ENCODE assay signal across 13 mouse cellular contexts in the genomic region with DNA sequence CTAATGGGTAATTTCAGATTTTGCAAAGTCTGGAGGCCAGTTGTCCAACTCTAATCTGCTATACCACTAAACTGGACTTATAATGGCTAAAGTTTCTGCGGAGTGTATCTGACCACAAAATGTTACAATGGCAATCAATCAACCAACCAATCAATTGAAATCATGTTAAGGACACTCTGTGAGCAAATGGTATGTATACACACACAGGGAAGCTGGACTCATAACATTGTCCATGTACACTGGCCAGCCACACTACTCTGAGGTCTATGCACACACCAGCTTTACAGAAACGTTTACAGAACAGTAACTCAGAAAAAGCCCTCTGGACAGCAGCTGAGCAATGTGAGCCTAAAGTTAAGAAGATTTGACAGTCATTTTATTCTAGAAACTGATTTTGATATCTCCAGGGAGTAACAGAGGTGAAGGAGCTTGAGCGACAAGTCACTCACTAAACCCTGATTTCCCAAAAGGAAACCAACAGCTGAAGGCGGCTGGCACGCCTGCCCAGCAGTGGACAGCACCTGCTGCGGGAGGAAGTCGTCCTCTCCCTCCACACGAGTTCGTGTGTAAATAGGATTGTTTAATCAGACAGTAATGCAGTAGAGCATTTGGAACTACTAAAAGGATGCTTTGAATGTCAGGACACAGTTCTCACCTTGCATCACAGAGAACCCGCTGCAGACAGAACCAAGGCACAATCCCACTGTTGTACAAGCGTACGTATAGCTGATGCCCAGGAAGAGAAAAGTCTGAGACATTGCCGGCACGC. TPM values are rescaled to one million over a fixed set of nuclear protein-coding genes. Genes with fewer than 3 reads are reported as not detected.
DNase-seq lines count a peak whose midpoint lies in the region; ATAC-seq and TF ChIP-seq lines count a peak whose summit lies in the region.
"Had no signal": no experiment of that assay in that cellular context is flagged by ENCODE, and none has a peak within 500 bp of the region (broad histone marks: within the 10 kb centered on the region; RNA-seq: fewer than 3 reads in every experiment).

No protein-coding gene starts in this region.

- TF ChIP-seq CTCF in ES-Bruce4 (IDR thresholded peaks at IDR 0.05; ENCODE audit: low read depth, low read length): no peak
- TF ChIP-seq CTCF in embryonic fibroblast, embryonic 13.5 days (IDR thresholded peaks at IDR 0.05; ENCODE audit: borderline replicate concordance, insufficient read depth, low read length): no peak

- peaks cover 49% of the 10 kb centered on the region for H3K4me1 ChIP-seq in heart, embryonic 12.5 days (replicated peaks)
- H3K4me1 ChIP-seq in liver, embryonic 13.5 days (replicated peaks): peaks cover 74% of the 10 kb centered on the region
- peaks cover 58% of the 10 kb centered on the region for H3K4me1 ChIP-seq in liver, embryonic 12.5 days
- peaks cover 3% of the 10 kb centered on the region for H3K4me1 ChIP-seq in ES-Bruce4 (ENCODE audit: control insufficient read depth, insufficient read depth, low read length)
- H3K4me1 ChIP-seq in embryonic fibroblast, embryonic 13.5 days (ENCODE audit: control insufficient read depth, insufficient read depth, low read length): no peaks in the 10 kb centered on the region

- H3K9ac ChIP-seq in heart, embryonic 12.5 days: no peak overlapping the region
- no peak overlapping the region for H3K9ac ChIP-seq in liver, embryonic 13.5 days
- no peak overlapping the region for H3K9ac ChIP-seq in liver, embryonic 12.5 days
- H3K9ac ChIP-seq in ES-Bruce4 (ENCODE audit: low read depth, poor library complexity, severe bottlenecking): no peak overlapping the region
- H3K9ac ChIP-seq: forebrain, embryonic 13.5 days; neural tube, embryonic 13.5 days had no signal

- no peaks in the 10 kb centered on the region for H3K36me3 ChIP-seq in heart, embryonic 12.5 days
- no peaks in the 10 kb centered on the region for H3K36me3 ChIP-seq in liver, embryonic 13.5 days
- no peaks in the 10 kb centered on the region for H3K36me3 ChIP-seq in liver, embryonic 12.5 days
- no peaks in the 10 kb centered on the region for H3K36me3 ChIP-seq in ES-Bruce4 (ENCODE audit: control insufficient read depth, insufficient read depth, low read length, poor library complexity, severe bottlenecking)
- H3K36me3 ChIP-seq: neural tube, embryonic 13.5 days had no signal

- H3K4me2 ChIP-seq in heart, embryonic 12.5 days: no peak overlapping the region; the same call in 1 of the 2 replicates
- 0 out of 2 replicates have a peak overlapping the region, but pooled peaks have one; percentile 84 for H3K4me2 ChIP-seq in liver, embryonic 13.5 days
- H3K4me2 ChIP-seq in liver, embryonic 12.5 days: no peak overlapping the region
- H3K4me2 ChIP-seq: forebrain, embryonic 13.5 days; neural tube, embryonic 13.5 days had no signal

- peak; percentile 37 to 57 for DNase-seq in heart, postnatal 10 days
- no peak for DNase-seq in liver, embryonic 13.5 days
- DNase-seq in left cerebral cortex, postnatal 36 days (ENCODE audit: low spot score in 2 of 2): no peak
- DNase-seq: cerebellum, adult 2 months; liver; thymus, postnatal 4 days had no signal

- H3K9me3 ChIP-seq in heart, embryonic 12.5 days (replicated peaks): no peaks in the 10 kb centered on the region
- no peaks in the 10 kb centered on the region for H3K9me3 ChIP-seq in liver, embryonic 13.5 days (replicated peaks)
- H3K9me3 ChIP-seq in liver, embryonic 12.5 days (replicated peaks): no peaks in the 10 kb centered on the region
- H3K9me3 ChIP-seq in ES-Bruce4 (replicated peaks; ENCODE audit: control insufficient read depth, insufficient read depth, low read length, poor library complexity, severe bottlenecking): no peaks in the 10 kb centered on the region; the same call in 1 of the 2 replicates
- H3K9me3 ChIP-seq: forebrain, embryonic 13.5 days; neural tube, embryonic 13.5 days had no signal

- H3K4me3 ChIP-seq in heart, embryonic 12.5 days: no peak overlapping the region
- H3K4me3 ChIP-seq in liver, embryonic 13.5 days (replicated peaks): no peak overlapping the region
- no peak overlapping the region for H3K4me3 ChIP-seq in liver, embryonic 12.5 days
- no peak overlapping the region for H3K4me3 ChIP-seq in ES-Bruce4 (ENCODE audit: low read depth, low read length)
- peak overlapping the region; percentile 3 for H3K4me3 ChIP-seq in embryonic fibroblast, embryonic 13.5 days (ENCODE audit: insufficient read depth, low read length)
- H3K4me3 ChIP-seq: forebrain, embryonic 13.5 days; neural tube, embryonic 13.5 days had no signal

- H3K27ac ChIP-seq in heart, embryonic 12.5 days (ENCODE audit: poor library complexity, severe bottlenecking): no peak overlapping the region
- no peak overlapping the region; the same call in 1 of the 2 replicates for H3K27ac ChIP-seq in liver, embryonic 13.5 days
- no peak overlapping the region for H3K27ac ChIP-seq in liver, embryonic 12.5 days
- peak overlapping the region; percentile 96; the same call in 1 of the 2 replicates for H3K27ac ChIP-seq in ES-Bruce4 (ENCODE audit: insufficient read depth, low read length)
- peak overlapping the region; percentile 98; the same call in 1 of the 2 replicates for H3K27ac ChIP-seq in embryonic fibroblast, embryonic 13.5 days (ENCODE audit: insufficient read depth, low read length)
- H3K27ac ChIP-seq: forebrain, embryonic 13.5 days; hindbrain, postnatal 0 days; neural tube, embryonic 13.5 days had no signal

- TF ChIP-seq POLR2A in ES-Bruce4 (IDR thresholded peaks at IDR 0.05; ENCODE audit: insufficient read depth, low read length): no peak
- peak; percentile 90 for TF ChIP-seq POLR2A in embryonic fibroblast, embryonic 13.5 days (IDR thresholded peaks at IDR 0.05; ENCODE audit: low read depth, low read length)

- TF ChIP-seq EP300 in ES-Bruce4 (IDR thresholded peaks at IDR 0.05; ENCODE audit: insufficient read depth, low read depth, low read length): no peak

- 78% methylated on average over 14 of the region's 14 CpGs for WGBS in heart, embryonic 12.5 days
- 70% methylated on average over 14 of the region's 14 CpGs for WGBS in liver, embryonic 13.5 days (ENCODE audit: insufficient replicate concordance)
- WGBS in liver, embryonic 12.5 days (ENCODE audit: insufficient replicate concordance): 69% methylated on average over 14 of the region's 14 CpGs

- no peak for ATAC-seq in heart, embryonic 12.5 days (ENCODE audit: insufficient number of reproducible peaks, low FRiP score)
- no peak for ATAC-seq in liver, embryonic 13.5 days (ENCODE audit: low read depth)
- no peak for ATAC-seq in liver, embryonic 12.5 days
- ATAC-seq: forebrain, embryonic 13.5 days; hindbrain, postnatal 0 days had no signal

- no peaks in the 10 kb centered on the region for H3K27me3 ChIP-seq in heart, embryonic 12.5 days (replicated peaks)
- H3K27me3 ChIP-seq in liver, embryonic 13.5 days: no peaks in the 10 kb centered on the region
- no peaks in the 10 kb centered on the region for H3K27me3 ChIP-seq in liver, embryonic 12.5 days (replicated peaks)
- no peaks in the 10 kb centered on the region for H3K27me3 ChIP-seq in ES-Bruce4 (ENCODE audit: control insufficient read depth, insufficient read depth, low read length, poor library complexity, severe bottlenecking)
- H3K27me3 ChIP-seq: forebrain, embryonic 13.5 days; neural tube, embryonic 13.5 days had no signal

- intact Hi-C loops in heart, postnatal 10 days (cut with DNase I): loop anchor here (2.0 kb wide), 1 partner anchor 15 kb away; no protein-coding TSS in a partner anchor
- intact Hi-C loops in left cerebral cortex, postnatal 36 days (cut with DNase I): no loop called here

RNA-seq across cellular contexts. Expression of a gene that starts 35.6 kb away (rescaled TPM):
- total RNA-seq in heart, postnatal 10 days (2021): 10 to 100 TPM; 19.0 to 20.5 TPM
- 33.7 and 34.2 TPM in 2 replicates for polyA plus RNA-seq in heart, embryonic 12.5 days (2016; fragmentation: Nextera tagmentation; extraction: Ambion mirVana)
- 13.9 and 15.8 TPM in 2 replicates for polyA plus RNA-seq in liver, embryonic 13.5 days (2015; fragmentation: Nextera tagmentation; extraction: Ambion mirVana)
- 22.1 and 24.2 TPM in 2 replicates for polyA plus RNA-seq in liver, embryonic 12.5 days (2016; fragmentation: Nextera tagmentation; extraction: Ambion mirVana)
- polyA plus RNA-seq in ES-Bruce4 (2011; ENCODE audit: insufficient read depth, insufficient read length, low read depth, missing spikeins): 26.3 and 33.1 TPM in 2 replicates
- 24.9 and 35.7 TPM in 2 replicates for polyA plus RNA-seq in embryonic fibroblast, embryonic 13.5 days (2011; ENCODE audit: insufficient read length, low read depth, missing spikeins)
- 10 to 100 TPM; 11.6 to 13.3 TPM for total RNA-seq in left cerebral cortex, postnatal 36 days (2021)

RNA-seq across cellular contexts. Expression of a gene that starts 38.1 kb away (rescaled TPM):
- 1 to 10 TPM; 4.6 to 5.9 TPM for total RNA-seq in heart, postnatal 10 days (2021)
- 3.5 and 3.9 TPM in 2 replicates for polyA plus RNA-seq in heart, embryonic 12.5 days (2016; fragmentation: Nextera tagmentation; extraction: Ambion mirVana)
- polyA plus RNA-seq in liver, embryonic 13.5 days (2015; fragmentation: Nextera tagmentation; extraction: Ambion mirVana): 5.7 and 6.8 TPM in 2 replicates
- 7.5 and 7.7 TPM in 2 replicates for polyA plus RNA-seq in liver, embryonic 12.5 days (2016; fragmentation: Nextera tagmentation; extraction: Ambion mirVana)
- polyA plus RNA-seq in ES-Bruce4 (2011; ENCODE audit: insufficient read depth, insufficient read length, low read depth, missing spikeins): 0.46 and 0.48 TPM in 2 replicates
- polyA plus RNA-seq in embryonic fibroblast, embryonic 13.5 days (2011; ENCODE audit: insufficient read length, low read depth, missing spikeins): 1.3 and 3.5 TPM in 2 replicates
- 1 to 10 TPM; 3.0 to 4.1 TPM for total RNA-seq in left cerebral cortex, postnatal 36 days (2021)

RNA-seq across cellular contexts. Expression of a gene that starts 54.4 kb away (rescaled TPM):
- 1 to 10 TPM; 1.1 to 1.2 TPM for total RNA-seq in heart, postnatal 10 days (2021)
- polyA plus RNA-seq in heart, embryonic 12.5 days (2016; fragmentation: Nextera tagmentation; extraction: Ambion mirVana): 1.5 and 1.9 TPM in 2 replicates
- 2.5 TPM in 2 replicates for polyA plus RNA-seq in liver, embryonic 13.5 days (2015; fragmentation: Nextera tagmentation; extraction: Ambion mirVana)
- 3.2 and 3.5 TPM in 2 replicates for polyA plus RNA-seq in liver, embryonic 12.5 days (2016; fragmentation: Nextera tagmentation; extraction: Ambion mirVana)
- 1.9 and 3.6 TPM in 2 replicates for polyA plus RNA-seq in ES-Bruce4 (2011; ENCODE audit: insufficient read depth, insufficient read length, low read depth, missing spikeins)
- 0.60 and 1.5 TPM in 2 replicates for polyA plus RNA-seq in embryonic fibroblast, embryonic 13.5 days (2011; ENCODE audit: insufficient read length, low read depth, missing spikeins)
- total RNA-seq in left cerebral cortex, postnatal 36 days (2021): 1 to 10 TPM; 4.3 to 4.5 TPM

Comparison
In these comparisons a context has a peak if more than half of its experiments do, and no peak if none do; other contexts are left out.
1. DNase-seq: peak in heart, postnatal 10 days (2 of 2); none in liver, embryonic 13.5 days (single experiment) and left cerebral cortex, postnatal 36 days (0 of 2).
2. H3K27ac ChIP-seq: peak in ES-Bruce4 (single experiment) and embryonic fibroblast, embryonic 13.5 days (single experiment); none in heart, embryonic 12.5 days (single experiment), liver, embryonic 13.5 days (single experiment) and liver, embryonic 12.5 days (single experiment).